Mouse (Mus musculus): ENCODE data around the gene Apobec3.
A peak's percentile ranks its signal among the peaks of the same experiment; 100 is the strongest.
"Not testable (repeated sequence)": the region's sequence is repeated elsewhere in the genome, so short reads cannot be mapped to it uniquely, and the experiment has no call there.

The Apobec3 gene

DNA sequence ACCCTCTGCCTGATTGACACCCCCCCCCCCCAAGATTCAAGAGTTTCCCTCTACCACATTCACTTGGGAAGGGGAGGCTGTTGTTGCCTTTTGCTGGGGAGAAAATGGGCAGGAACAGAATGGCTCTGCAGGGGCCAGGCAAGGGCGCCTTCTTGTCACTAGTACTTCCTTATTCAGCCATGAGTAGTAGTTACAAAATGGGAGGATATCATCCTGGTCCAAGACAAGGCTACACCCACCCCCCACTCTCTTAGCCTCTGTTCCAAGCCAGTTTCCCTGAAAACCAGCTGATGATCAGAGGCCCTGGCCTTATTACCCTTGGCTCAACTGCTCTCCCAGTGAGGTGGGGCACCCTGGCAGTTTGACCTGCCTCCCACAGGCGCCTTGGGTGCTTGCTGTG, 37.3 kb downstream of the Apobec3 start:
- no peak for DNase-seq

DNA sequence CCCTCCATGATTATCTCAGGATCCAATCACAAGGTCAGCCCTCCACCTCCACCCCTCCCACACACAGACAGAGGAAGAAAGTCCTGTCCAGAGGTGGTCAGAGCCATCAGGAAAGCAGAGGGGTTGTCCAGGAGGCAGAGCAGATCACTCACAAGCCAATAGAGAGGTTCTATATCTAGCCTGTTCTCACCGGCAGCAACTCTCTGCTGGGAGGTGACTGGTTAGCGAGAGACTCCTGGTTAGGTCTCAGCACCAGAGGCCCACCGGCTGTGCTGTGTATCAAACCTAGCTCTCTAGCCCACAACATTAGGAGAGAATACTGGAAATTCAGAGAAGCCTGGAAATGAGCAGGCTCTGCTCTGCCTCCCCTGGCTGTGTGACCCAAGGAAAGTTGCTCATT, 38.3 kb downstream of the Apobec3 start:
- DNase-seq, result no peak

GRCm38 (mm10) chr15:79931496-79932141, 40.2 kb downstream of the Apobec3 start:
- no peak for DNase-seq

DNA sequence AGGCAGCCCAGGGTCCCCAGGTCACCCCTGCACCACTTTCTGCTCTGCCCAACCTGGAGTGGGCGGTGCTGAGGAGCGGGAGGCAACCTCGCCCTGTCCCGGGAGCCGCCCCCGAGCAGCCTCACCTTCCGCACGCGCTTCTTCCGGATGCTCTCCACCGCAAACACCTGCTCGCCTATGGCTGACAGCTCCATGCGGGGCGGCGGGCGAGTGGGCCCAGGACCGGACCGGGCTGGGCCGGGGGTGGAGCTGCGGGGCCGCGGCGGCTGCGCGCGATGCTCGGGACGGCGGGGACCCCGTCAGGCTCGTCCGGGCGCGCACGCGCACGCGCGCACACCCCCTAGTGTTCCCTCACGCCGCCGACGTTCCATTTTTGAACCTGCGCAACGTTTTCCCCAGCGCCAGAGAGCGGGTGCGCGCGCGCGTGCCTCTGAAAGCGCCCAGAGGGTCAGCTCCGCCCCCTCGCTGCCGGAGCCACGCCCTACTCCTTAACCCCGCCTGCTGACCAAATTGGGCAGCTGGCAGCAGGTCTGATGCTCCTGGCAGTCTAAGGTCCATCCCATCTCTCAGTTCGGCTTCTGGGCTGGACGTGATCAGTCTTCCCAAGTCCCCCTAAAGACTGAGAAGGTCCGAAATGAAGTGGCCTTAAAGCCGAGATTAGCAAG, 41.0 kb downstream of the Apobec3 start:
- DNase-seq, result peak; percentile 84 to 86

GRCm38 (mm10) chr15:79933052-79933669, 41.7 kb downstream of the Apobec3 start:
- DNase-seq, result no peak

DNA sequence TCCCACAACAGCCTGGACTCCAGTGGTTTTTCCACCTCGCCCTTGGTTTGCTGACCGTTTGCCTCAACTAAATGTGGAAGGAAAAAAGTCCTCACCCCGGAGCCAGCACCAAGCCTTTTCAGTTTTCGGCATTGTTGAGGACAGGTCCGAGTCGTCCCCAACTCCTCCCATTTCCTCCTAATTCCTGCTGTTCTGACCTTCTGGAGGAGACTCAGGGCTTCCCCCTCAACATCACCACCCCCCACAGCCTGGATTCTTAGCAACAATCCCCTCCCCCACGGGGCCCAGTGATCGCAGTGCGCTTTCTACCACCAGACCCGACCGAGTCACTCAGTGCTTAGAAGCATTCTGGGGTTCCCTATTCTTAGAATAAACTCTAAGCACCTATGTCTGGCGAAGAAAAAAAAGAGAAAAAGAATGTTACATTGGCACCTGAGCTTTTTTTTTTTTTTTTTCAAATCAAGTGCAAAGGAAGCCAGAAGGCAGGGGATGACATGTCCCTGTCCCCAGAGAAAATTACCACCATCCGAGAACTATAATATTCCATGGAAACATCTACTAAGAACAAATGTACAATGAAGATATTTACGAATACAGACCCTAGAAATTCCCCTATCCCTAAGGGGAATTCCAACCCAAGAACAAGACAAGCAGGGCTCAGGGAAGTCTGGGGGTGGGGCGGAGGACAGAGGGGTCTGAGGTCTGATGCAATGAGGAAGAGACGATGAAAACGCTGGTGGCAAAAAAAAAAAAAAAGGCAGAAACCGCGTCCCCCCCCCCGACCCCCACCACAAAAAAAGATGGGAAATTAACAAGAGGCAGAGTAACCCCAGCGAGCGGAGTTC, 42.4 kb downstream of the Apobec3 start:
- no peak for DNase-seq

DNA sequence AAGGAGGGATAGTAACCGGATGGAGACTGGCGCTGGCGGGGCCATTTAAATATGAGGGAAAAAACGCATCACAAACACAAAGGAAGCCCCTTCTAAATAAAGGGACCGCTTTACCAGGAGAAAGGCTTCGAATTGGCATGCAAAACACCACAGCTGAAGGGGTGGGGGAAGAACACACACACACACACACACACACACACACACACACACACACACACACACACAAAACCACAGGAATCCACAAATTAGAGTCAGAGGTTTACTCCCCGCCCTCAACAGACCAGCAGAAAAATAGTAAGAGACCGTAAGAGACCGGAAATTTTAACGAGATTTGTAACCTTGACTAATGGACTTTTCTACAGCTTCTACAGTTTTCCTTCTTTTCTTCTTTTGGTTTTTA, 43.3 kb downstream of the Apobec3 start:
- no peak for DNase-seq

GRCm38 (mm10) chr15:79935654-79936373, 44.4 kb downstream of the Apobec3 start:
- DNase-seq, result no peak

GRCm38 (mm10) chr15:79936374-79936751, 44.9 kb downstream of the Apobec3 start:
- no peak for DNase-seq

DNA sequence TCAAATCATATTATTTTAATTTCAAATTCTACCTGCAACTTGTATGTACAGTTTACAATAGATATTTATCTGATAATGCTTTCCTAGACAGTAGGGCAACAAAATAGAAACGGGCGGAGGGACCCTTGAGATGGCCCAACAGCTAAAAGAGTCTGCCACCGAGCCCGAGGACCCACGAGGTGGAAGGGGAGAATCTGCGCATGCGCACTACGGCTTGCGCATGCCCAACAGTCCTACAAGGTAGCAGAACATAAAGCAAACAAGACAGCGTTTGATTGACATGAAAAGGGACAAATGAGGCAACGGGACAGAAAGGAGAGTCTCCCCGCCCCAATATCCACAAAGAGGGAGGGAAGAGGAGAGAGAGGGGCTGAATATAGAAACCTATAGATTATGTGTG, 47.6 kb downstream of the Apobec3 start:
- DNase-seq, result no peak

DNA sequence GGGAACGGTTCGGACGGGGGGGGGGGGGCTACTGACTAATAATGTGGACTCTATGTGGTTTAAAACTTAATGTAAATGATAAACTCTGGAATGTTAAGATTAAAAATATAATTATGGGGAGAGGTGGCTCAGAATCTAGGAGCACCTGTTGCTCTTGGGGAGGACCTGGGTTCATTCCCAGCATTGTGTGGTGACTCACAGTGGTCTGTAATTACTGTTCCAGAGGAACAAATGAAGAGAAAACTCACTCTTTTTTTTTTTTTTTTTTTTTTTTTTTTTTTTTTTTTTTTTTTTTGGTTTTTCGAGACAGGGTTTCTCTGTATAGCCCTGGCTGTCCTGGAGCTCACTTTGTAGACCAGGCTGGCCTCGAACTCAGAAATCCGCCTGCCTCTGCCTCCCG, 48.0 kb downstream of the Apobec3 start:
- not testable (repeated sequence) for DNase-seq

- DNase-seq, result no peak
These were observed 48.5 kb downstream of the Apobec3 start for GRCm38 (mm10) chr15:79939913-79940312.

DNA sequence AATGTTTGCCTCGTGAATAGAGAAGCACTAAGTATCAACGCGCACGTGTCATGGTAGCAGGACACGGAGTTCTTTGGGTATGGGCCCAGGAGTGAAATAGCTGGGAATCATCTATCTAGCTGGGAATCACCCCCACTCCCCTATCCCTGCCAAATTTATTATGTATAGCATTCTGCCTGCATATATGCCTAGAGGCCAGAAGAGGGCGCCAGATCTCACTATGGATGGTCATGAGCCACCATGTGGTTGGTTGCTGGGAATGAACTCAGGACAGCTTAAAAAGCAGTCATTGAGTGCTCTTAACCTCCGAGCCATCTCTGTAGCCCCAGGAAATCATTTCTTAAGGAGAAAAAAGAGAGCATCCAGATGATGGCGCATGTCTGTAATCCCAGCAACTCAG, 49.5 kb downstream of the Apobec3 start:
- no peak for DNase-seq

DNA sequence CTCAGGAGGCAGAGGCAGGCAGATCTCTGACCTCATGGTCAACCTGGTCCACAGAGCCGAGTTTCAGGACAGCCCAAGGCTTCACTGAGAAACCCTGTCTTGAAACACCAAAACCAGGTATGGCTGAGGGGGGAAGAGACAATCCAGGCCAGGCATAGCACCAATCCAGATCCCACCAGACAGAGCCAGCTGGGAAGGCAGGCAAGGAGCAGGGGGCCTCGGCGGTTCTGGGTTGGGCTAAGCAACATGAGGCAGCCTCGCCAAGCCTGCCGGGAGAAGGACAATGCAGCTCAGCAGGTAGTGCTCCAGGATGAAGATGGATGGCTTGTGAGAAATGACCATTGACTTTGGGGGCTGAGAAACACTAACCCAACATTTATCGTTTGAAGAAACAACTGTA, 51.1 kb downstream of the Apobec3 start:
- DNase-seq, result no peak

- no peak for DNase-seq
These were observed 52.1 kb downstream of the Apobec3 start for GRCm38 (mm10) chr15:79943584-79943983.

DNA sequence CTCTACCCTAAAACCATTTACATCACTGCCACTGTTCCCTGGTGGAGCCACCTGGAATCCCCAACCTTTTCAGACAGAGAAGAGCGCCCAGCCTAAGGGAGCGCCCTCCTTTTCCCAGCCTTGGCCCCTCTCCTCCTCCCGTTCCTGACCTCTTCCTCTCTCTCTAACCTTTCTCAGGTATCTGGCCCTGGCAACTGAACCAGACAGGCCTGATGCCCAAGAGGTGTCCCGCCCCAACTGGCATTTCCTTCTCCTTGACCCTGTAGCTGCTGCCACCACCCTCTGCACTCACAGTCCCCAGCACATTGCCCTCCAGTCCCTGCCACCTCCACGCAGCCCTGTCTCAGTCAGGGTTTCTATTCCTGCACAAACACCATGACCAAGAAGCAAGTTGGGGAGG, 53.5 kb downstream of the Apobec3 start:
- DNase-seq, result no peak

- peak; percentile 48 to 70 for DNase-seq
These were observed 54.6 kb downstream of the Apobec3 start for GRCm38 (mm10) chr15:79946022-79946421.

- no peak for DNase-seq
These were observed 55.3 kb downstream of the Apobec3 start for GRCm38 (mm10) chr15:79946790-79947189.

- no peak for DNase-seq
These were observed 56.2 kb downstream of the Apobec3 start for GRCm38 (mm10) chr15:79947681-79948080.

- DNase-seq, result peak; percentile 59 to 67
These were observed 59.0 kb downstream of the Apobec3 start for GRCm38 (mm10) chr15:79950250-79951025.

DNA sequence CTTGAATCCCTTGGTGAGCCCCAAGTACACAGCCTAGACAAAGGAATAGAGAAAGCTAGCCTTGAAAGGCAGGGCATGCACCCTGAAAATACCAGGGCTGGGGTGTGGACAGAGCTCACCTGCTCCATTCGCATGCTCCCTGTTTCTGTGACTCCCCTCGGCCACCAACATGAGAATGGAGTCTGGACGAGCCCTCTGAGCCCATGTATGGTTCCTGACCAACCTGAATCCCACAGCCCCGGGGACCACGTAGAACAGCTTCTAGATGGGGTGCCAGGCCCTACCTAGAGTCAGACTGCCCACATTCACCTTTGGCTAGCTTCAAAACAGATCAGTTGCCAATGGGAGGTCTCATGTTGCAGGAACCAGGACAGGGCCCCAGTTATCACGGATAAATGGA, 59.8 kb downstream of the Apobec3 start:
- DNase-seq, result no peak
